ENCODE assay signal across 10 mouse cellular contexts in the genomic region with DNA sequence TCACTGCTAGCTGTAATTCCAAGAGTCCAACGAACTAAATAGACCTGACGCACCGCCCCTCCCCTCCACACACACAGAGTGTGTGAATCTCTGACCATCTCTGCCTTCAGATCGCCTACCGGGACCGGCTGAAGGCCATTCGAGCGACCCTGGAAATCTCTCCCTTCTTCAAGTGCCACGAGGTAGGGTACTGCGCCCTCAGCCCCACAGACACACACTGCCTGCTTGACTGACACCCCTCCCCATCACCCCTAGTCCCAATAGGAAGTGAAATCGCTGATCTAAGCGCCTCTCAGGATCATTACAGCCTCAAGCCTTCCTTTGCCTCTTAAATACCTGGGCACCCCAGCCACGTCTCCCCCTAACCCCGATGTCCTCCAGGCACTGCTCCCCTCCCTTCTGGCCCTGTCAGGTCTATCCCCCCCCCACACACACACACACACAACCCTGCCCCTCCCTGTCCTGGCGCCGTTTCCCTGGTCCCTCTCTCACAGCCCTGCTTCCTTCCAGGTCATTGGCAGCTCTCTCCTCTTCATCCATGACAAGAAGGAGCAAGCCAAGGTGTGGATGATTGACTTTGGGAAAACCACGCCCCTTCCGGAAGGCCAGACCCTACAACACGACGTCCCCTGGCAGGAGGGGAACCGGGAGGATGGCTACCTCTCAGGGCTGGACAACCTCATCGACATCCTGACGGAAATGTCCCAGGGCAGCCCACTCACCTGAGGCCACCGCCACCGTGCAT.
A peak's percentile ranks its signal among the peaks of the same experiment; 100 is the strongest.
DNase-seq lines count a peak whose midpoint lies in the region; ATAC-seq lines count a peak whose summit lies in the region.
"Had no signal": no experiment of that assay in that cellular context is flagged by ENCODE, and none has a peak within 500 bp of the region (broad histone marks: within the 10 kb centered on the region; RNA-seq: fewer than 3 reads in every experiment).

No protein-coding gene starts in this region.

- no peaks in the 10 kb centered on the region for H3K9me3 ChIP-seq in heart, embryonic 12.5 days (replicated peaks)
- no peaks in the 10 kb centered on the region for H3K9me3 ChIP-seq in embryonic facial prominence, embryonic 14.5 days (ENCODE audit: control insufficient read depth, low read length)
- no peaks in the 10 kb centered on the region for H3K9me3 ChIP-seq in limb, embryonic 12.5 days
- H3K9me3 ChIP-seq: embryonic facial prominence, embryonic 12.5 days; limb, embryonic 15.5 days had no signal

- peaks cover 20% of the 10 kb centered on the region for H3K36me3 ChIP-seq in heart, embryonic 12.5 days
- H3K36me3 ChIP-seq in embryonic facial prominence, embryonic 14.5 days (ENCODE audit: control insufficient read depth, insufficient read depth, low read length), result peaks cover 43% of the 10 kb centered on the region
- peaks cover 77% of the 10 kb centered on the region for H3K36me3 ChIP-seq in limb, embryonic 12.5 days

- peaks cover 53% of the 10 kb centered on the region for H3K4me1 ChIP-seq in heart, embryonic 12.5 days (replicated peaks)
- H3K4me1 ChIP-seq in embryonic facial prominence, embryonic 14.5 days (ENCODE audit: control insufficient read depth, insufficient read depth, low read length), result 0 out of 2 replicates have a peak, but pooled peaks cover 4% of the 10 kb centered on the region
- H3K4me1 ChIP-seq in limb, embryonic 12.5 days (replicated peaks), result peaks cover 17% of the 10 kb centered on the region

- ATAC-seq in heart, embryonic 12.5 days (ENCODE audit: insufficient number of reproducible peaks, low FRiP score), result no peak
- ATAC-seq in embryonic facial prominence, embryonic 14.5 days (ENCODE audit: low read depth), result peak; percentile 6; the same call in 1 of the 2 replicates
- ATAC-seq in limb, embryonic 12.5 days (ENCODE audit: insufficient number of reproducible peaks, insufficient read depth, low FRiP score, low TSS enrichment, low read depth), result no peak

- peak overlapping the region; percentile 29; the same call in 1 of the 2 replicates for H3K4me2 ChIP-seq in heart, embryonic 12.5 days
- no peak overlapping the region for H3K4me2 ChIP-seq in embryonic facial prominence, embryonic 14.5 days (ENCODE audit: low read depth, low read length)
- no peak overlapping the region for H3K4me2 ChIP-seq in limb, embryonic 12.5 days
- H3K4me2 ChIP-seq: embryonic facial prominence, embryonic 12.5 days; limb, embryonic 15.5 days had no signal

- no peak overlapping the region for H3K9ac ChIP-seq in heart, embryonic 12.5 days
- no peak overlapping the region for H3K9ac ChIP-seq in embryonic facial prominence, embryonic 14.5 days (ENCODE audit: low read depth, low read length)
- no peak overlapping the region for H3K9ac ChIP-seq in limb, embryonic 12.5 days (replicated peaks)
- H3K9ac ChIP-seq: embryonic facial prominence, embryonic 12.5 days; limb, embryonic 15.5 days had no signal

- 58% methylated on average over 25 of the region's 25 CpGs for WGBS in heart, embryonic 12.5 days
- 66% methylated on average over 25 of the region's 25 CpGs for WGBS in embryonic facial prominence, embryonic 14.5 days
- 59% methylated on average over 25 of the region's 25 CpGs for whole genome bisulfite sequencing in limb, embryonic 12.5 days

- no peak overlapping the region for H3K4me3 ChIP-seq in heart, embryonic 12.5 days
- H3K4me3 ChIP-seq in embryonic facial prominence, embryonic 14.5 days (ENCODE audit: low read depth, low read length), result no peak overlapping the region
- no peak overlapping the region for H3K4me3 ChIP-seq in limb, embryonic 12.5 days (replicated peaks)
- H3K4me3 ChIP-seq: embryonic facial prominence, embryonic 12.5 days; limb, embryonic 15.5 days had no signal

- no peak for DNase-seq in heart, adult 9 months (ENCODE audit: low spot score in 2 of 2)
- peak; percentile 19 for DNase-seq in CD4-positive, CD25-positive, alpha-beta regulatory T cell, adult 2 months (ENCODE audit: low read depth, low spot score)
- no peak for DNase-seq in embryonic facial prominence, embryonic 14.5 days (ENCODE audit: low spot score)
- DNase-seq in urinary bladder, adult 2 months (ENCODE audit: low spot score), result no peak
- DNase-seq in layer of hippocampus, adult 9-10 months (ENCODE audit: low spot score), result no peak
- no peak for DNase-seq in embryo, embryonic 10.5 days (ENCODE audit: low spot score)

- peaks cover 25% of the 10 kb centered on the region for H3K27me3 ChIP-seq in heart, embryonic 12.5 days (replicated peaks)
- H3K27me3 ChIP-seq in embryonic facial prominence, embryonic 14.5 days (replicated peaks; ENCODE audit: control insufficient read depth, insufficient read depth, low read length), result no peaks in the 10 kb centered on the region
- H3K27me3 ChIP-seq in limb, embryonic 12.5 days, result no peaks in the 10 kb centered on the region
- H3K27me3 ChIP-seq: embryonic facial prominence, embryonic 12.5 days; limb, embryonic 15.5 days had no signal

- peak overlapping the region; percentile 75 for H3K27ac ChIP-seq in heart, embryonic 12.5 days (ENCODE audit: poor library complexity, severe bottlenecking)
- H3K27ac ChIP-seq in embryonic facial prominence, embryonic 14.5 days (replicated peaks; ENCODE audit: low read depth, low read length), result no peak overlapping the region
- 0 out of 2 replicates have a peak overlapping the region, but pooled peaks have one; percentile 29 for H3K27ac ChIP-seq in limb, embryonic 12.5 days
- H3K27ac ChIP-seq: embryonic facial prominence, embryonic 12.5 days had no signal
